Mouse (Mus musculus) bone marrow macrophage, adult 2 months (primary cell): ENCODE results near the gene Igsf9. TPM values are rescaled to one million over a fixed set of nuclear protein-coding genes. Genes with fewer than 3 reads are reported as not detected.

Source experiments
- H3K27ac ChIP-seq: 2 replicates; pipeline ENCODE4 v1.5.1; 2012; ENCODE audit warnings: low read depth, low read length; ENCODE audit not compliant: insufficient read depth
- H3K4me1 ChIP-seq: 2 replicates; pipeline ENCODE4 v1.6.1; 2012; ENCODE audit warnings: low read length; ENCODE audit not compliant: control insufficient read depth, insufficient read depth
- H3K4me3 ChIP-seq: 2 replicates; pipeline ENCODE4 v1.5.1; 2012; ENCODE audit warnings: mild to moderate bottlenecking, low read length, moderate library complexity; ENCODE audit not compliant: insufficient read depth
- CTCF ChIP-seq: IDR thresholded peaks from 2 replicates; pipeline ENCODE4 v1.5.1; 2012; ENCODE audit warnings: low read depth, mild to moderate bottlenecking, low read length, moderate library complexity
- POLR2A ChIP-seq: IDR thresholded peaks from 2 replicates; pipeline ENCODE4 v1.6.1; 2012; ENCODE audit warnings: mild to moderate bottlenecking, low read depth, low read length, borderline replicate concordance
- polyA plus RNA-seq: library from polyadenylated mRNA; stranded (reverse); fragments of >200 nt; gene quantifications from 2 replicates; pipeline ENCODE4 v1.2.4, GENCODE M21; 2012; ENCODE audit not compliant: missing spikeins, insufficient read depth, insufficient read length

Igsf9 gene
- polyA plus RNA-seq: 6.3 and 7.6 TPM in 2 replicates

DNA sequence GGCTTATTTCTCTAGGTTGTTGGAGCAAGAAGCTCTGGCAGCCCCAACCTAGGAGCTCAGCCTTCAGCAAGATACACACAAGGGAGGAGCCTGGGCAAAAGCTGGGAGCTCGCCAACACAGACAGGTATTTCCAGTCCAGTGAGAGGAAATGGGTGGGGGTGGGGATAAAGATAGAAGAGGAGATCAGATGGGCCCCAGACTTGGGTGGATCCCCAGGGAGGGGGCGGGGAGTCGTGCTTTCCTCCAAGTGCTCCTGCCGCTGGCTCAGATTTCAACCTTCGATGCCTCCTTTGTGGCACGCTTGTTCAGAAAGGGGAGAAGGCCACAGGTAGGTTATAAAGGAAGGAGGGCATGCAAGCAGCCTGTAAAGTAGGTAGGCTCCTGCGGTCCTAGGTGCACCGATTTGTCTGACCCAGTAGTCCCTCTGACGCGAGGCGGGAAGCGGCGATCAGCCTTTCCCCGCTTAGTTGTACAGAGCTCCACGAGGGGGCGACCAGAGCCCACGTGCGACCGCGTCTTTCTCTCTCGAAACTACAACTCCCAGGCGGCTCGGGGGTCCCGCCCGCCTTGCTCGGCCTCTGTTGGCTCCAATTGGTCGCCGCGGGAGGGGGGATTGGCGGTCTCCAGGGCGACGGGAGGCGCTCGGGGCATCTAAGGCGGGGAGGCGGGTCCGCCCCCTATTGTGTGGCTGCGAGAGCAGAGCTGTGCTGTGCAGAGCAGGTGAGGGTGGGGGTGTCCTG is at the start of gene Igsf9:
Igsf9 (plus strand) TSS at position 249 of the 741 bp plus-strand sequence.
- H3K4me3 ChIP-seq: peak within 1 kb of the TSS; percentile 56
- peaks cover 20% of the 10 kb centered on the region for H3K4me1 ChIP-seq
- TF ChIP-seq POLR2A (no peak), CTCF (no peak)
- no peak within 1 kb of the TSS for H3K27ac ChIP-seq

DNA sequence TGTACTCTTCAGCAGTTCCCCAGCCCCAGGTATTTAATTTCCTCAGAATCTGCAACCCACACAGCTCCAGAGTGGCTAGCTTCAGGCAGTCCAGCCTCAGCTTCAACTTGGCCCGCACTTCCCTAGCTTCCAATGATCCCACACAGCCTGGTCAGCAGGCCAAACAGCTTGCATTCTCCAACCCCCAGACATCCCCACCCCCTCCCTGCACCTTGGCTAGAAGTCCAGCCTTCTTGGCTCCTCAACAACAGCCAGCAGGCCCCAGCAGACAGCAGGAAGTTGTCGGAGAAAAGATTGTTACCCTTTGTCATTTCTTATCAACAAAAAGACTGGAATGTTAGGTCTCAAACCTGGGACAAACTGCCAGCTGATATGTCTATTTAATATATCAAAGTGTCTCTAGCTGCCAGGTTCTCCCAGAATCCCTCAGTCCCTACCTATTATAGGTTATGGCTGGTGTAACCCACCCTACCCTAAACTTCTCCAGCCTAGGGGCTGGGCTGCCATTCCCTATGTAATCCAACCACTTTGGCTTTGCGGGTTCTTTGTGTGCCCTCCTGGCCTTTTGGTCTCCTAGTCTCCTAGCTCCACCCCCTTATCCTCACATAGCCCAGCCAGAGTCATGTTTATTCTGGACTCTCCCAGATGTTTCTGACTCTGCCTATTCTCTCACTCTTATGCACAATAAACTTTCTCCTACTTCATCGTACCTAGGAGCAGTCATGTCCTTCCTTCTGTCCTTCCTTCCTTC is 49.6 kb upstream of the Igsf9 start:
- TF ChIP-seq POLR2A (no peak), CTCF (no peak)
- Histone ChIP-seq H3K4me1 (peaks cover 4% of the 10 kb centered on the region; the same call in 1 of the 2 replicates), H3K27ac (no peak overlapping the region), H3K4me3 (no peak overlapping the region)

DNA sequence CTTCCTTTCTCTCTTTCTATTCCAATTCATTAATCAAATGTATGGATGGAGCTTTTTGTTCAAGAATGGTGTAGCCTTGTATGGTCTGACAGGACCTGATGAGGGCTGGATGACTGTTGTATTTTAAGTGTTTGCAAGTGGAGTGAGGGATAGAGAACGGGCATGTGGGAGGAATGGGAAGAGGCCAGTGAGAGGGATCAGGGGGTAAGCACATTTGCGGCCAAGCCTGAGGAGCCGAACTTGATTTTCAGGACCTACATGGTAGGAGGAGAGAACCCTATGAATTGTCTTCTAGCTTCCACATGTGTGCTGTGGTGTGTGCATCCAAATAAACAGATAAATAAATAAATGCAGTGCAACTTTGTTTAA is 49.0 kb upstream of the Igsf9 start:
- H3K27ac ChIP-seq: no peak overlapping the region
- TF ChIP-seq POLR2A (no peak), CTCF (no peak)
- H3K4me1 ChIP-seq: peaks cover 2% of the 10 kb centered on the region; the same call in 1 of the 2 replicates
- no peak overlapping the region for H3K4me3 ChIP-seq

DNA sequence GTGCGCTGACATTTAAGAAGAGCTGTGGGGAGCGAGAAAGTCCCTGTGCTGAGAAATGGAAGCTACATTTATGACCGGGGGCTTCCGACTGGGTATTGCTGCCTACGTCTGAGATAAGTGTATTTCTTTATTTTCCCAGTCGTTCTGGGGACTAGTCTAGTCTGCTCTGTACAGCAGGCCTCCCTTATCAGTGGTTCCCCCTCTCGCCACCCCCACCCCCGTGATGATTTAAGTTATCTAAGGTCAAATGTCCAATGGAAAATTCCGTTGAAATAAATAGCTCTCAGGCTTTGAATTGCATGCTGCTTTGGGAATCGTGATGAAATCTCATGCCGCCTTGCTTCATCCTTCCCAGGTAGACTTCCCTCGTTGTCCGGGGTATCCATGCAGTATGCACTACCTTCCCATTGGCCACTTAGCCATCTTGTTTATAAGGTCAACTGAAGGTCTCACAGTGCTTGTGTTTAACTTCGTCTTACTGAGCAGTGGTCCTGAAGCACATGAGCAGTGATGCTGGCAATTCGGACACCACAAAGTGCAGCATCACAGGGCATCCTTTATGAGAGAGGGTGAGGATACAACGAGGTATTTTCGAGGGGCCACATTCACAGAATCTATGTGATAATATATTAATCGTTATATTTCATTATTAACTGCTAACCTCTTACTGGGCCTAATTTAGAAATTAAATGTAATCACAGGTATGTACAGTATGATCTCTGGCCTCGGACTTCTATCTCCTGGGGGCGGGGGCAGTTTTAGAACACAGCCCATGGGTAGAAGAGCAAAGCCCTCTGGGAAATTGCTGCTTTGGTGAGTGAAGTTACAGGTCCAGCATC is 48.4 kb upstream of the Igsf9 start:
- H3K4me3 ChIP-seq: no peak overlapping the region
- no peak overlapping the region for H3K27ac ChIP-seq
- no peak for TF ChIP-seq CTCF
- TF ChIP-seq POLR2A: no peak

GRCm38 (mm10) chr1:172433851-172434165 is 47.8 kb upstream of the Igsf9 start:
- no peak for TF ChIP-seq POLR2A
- TF ChIP-seq CTCF: no peak
- Histone ChIP-seq H3K27ac (no peak overlapping the region), H3K4me3 (no peak overlapping the region), H3K4me1 (peaks cover 2% of the 10 kb centered on the region; the same call in 1 of the 2 replicates)

More for the DNA sequence above, 48.4 kb upstream of the Igsf9 start:
- H3K4me1 ChIP-seq: peaks cover 2% of the 10 kb centered on the region; the same call in 1 of the 2 replicates

GRCm38 (mm10) chr1:172436785-172437184 is 44.8 kb upstream of the Igsf9 start:
- no peak overlapping the region for H3K27ac ChIP-seq
- no peaks in the 10 kb centered on the region for H3K4me1 ChIP-seq
- no peak overlapping the region for H3K4me3 ChIP-seq
- TF ChIP-seq POLR2A (no peak), CTCF (no peak)

GRCm38 (mm10) chr1:172438621-172439020 is 43.0 kb upstream of the Igsf9 start:
- Histone ChIP-seq H3K27ac (no peak overlapping the region), H3K4me1 (no peaks in the 10 kb centered on the region), H3K4me3 (no peak overlapping the region)
- TF ChIP-seq CTCF (no peak), POLR2A (no peak)

DNA sequence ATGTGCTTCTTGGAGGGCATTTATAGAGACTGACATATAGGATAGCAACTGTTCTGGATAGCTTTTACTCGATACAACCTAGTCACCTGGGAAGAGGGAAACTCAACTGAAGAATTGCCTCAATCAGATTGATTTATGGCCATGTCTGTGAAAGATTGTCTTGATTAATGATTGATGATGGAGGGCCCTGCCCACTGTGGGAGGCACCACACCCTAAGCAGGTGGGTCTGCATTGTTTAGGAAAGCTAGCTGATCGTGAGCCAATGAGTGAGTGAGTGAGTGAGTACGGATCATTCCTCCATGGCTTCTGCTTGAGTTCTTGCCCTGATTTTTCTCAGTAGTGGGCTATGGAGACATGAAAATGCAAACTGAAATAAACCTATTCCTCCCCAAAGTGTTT is 41.1 kb upstream of the Igsf9 start:
- Histone ChIP-seq H3K4me1 (no peaks in the 10 kb centered on the region), H3K4me3 (no peak overlapping the region), H3K27ac (no peak overlapping the region)
- no peak for TF ChIP-seq CTCF
- TF ChIP-seq POLR2A: no peak

- no peak overlapping the region for H3K27ac ChIP-seq
- TF ChIP-seq POLR2A: no peak
- no peak for TF ChIP-seq CTCF
- H3K4me3 ChIP-seq: no peak overlapping the region
- H3K4me1 ChIP-seq: no peaks in the 10 kb centered on the region
These were observed 39.6 kb upstream of the Igsf9 start for GRCm38 (mm10) chr1:172441935-172442445.

GRCm38 (mm10) chr1:172450226-172450625 is 31.4 kb upstream of the Igsf9 start:
- Histone ChIP-seq H3K4me3 (no peak overlapping the region), H3K27ac (no peak overlapping the region)
- TF ChIP-seq POLR2A (no peak), CTCF (no peak)

More at GRCm38 (mm10) chr1:172450226-172450625, 31.4 kb upstream of the Igsf9 start:
- H3K4me1 ChIP-seq: peaks cover 31% of the 10 kb centered on the region
